Mouse (Mus musculus) heart, embryonic 13.5 days (tissue): ENCODE data around the gene Ndufaf8. TPM values are rescaled to one million over a fixed set of nuclear protein-coding genes. Genes with fewer than 3 reads are reported as not detected.

Source experiments
- ATAC-seq: fragments of 200-750 bp; cut with Nextera tagmentation; 2 replicates; pipeline ENCODE4 v1.8.0; 2017; ENCODE audit warnings: moderate TSS enrichment; ENCODE audit not compliant: insufficient number of reproducible peaks, low FRiP score, low TSS enrichment; ENCODE audit errors: extremely low read depth
- H3K27ac ChIP-seq: fragments of 300-500 bp; sonication (generic); replicated peaks from 2 replicates; pipeline ENCODE4 v1.5.1; 2015; ENCODE audit warnings: moderate library complexity, mild to moderate bottlenecking, inconsistent platforms
- H3K27me3 ChIP-seq: fragments of 300-500 bp; sonication (generic); replicated peaks from 2 replicates; pipeline ENCODE4 v1.6.1; 2015; ENCODE audit warnings: mild to moderate bottlenecking, inconsistent platforms
- H3K36me3 ChIP-seq: fragments of 300-500 bp; sonication (generic); 2 replicates; pipeline ENCODE4 v1.6.1; 2015; ENCODE audit warnings: mild to moderate bottlenecking, inconsistent platforms
- H3K4me1 ChIP-seq: fragments of 300-500 bp; sonication (generic); 2 replicates; pipeline ENCODE4 v1.6.1; 2015; ENCODE audit warnings: inconsistent platforms
- H3K4me2 ChIP-seq: fragments of 300-500 bp; sonication (generic); 2 replicates; pipeline ENCODE4 v1.6.1; 2015; ENCODE audit warnings: inconsistent platforms, mild to moderate bottlenecking, moderate library complexity
- H3K4me3 ChIP-seq: fragments of 300-500 bp; sonication (generic); 2 replicates; pipeline ENCODE4 v1.5.1; 2015; ENCODE audit warnings: moderate library complexity, mild to moderate bottlenecking, inconsistent platforms
- H3K9ac ChIP-seq: fragments of 300-500 bp; sonication (generic); 2 replicates; pipeline ENCODE4 v1.6.1; 2015; ENCODE audit warnings: inconsistent platforms, mild to moderate bottlenecking, moderate library complexity
- H3K9me3 ChIP-seq: fragments of 300-500 bp; sonication (generic); 2 replicates; pipeline ENCODE4 v1.6.1; 2016; ENCODE audit warnings: inconsistent platforms
- WGBS: fragments of 180-500 bp; shearing (Covaris S2); methylation state at CpG from one replicate; pipeline ENCODE4 v1.1.7; 2015; ENCODE audit warnings: mixed read lengths; 5-methylcytosine and 5-hydroxymethylcytosine counted together
- polyA plus RNA-seq: library from polyadenylated mRNA; unstranded; fragments of >200 nt; fragmentation: Nextera tagmentation; extraction: Ambion mirVana; gene quantifications from 2 replicates; pipeline ENCODE4 v1.2.1, GENCODE M21; 2015

Ndufaf8 gene
- polyA plus RNA-seq, 1 experiment from 2014 or later: 81.1 TPM

DNA sequence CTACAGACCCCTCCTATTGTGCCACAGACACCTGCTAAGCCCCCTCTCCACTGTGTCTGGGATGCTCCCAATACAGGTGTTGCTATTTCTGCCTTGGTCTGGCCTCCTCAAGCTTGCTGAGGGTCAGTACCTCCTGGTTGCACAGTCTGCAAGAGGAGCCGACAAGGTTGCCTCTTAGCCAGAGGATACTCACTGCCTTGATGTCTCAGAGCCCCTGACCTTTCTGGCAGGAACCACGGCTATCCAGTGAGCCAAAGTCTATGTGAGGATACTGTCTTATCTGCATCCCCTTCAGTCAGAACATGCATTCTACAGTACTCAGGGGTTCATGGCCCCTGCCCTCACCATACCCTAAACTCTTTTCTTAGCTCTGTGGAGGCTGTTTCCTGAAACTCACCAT lies 18.9 kb downstream of the Ndufaf8 start:
- Histone ChIP-seq H3K4me2 (no peak overlapping the region), H3K4me3 (no peak overlapping the region), H3K9me3 (no peaks in the 10 kb centered on the region), H3K36me3 (peaks cover 67% of the 10 kb centered on the region), H3K9ac (no peak overlapping the region), H3K27me3 (no peaks in the 10 kb centered on the region), H3K4me1 (peaks cover 38% of the 10 kb centered on the region), H3K27ac (no peak overlapping the region)
- 76% methylated on average over 2 of the region's 2 CpGs for whole genome bisulfite sequencing
- no peak for ATAC-seq

DNA sequence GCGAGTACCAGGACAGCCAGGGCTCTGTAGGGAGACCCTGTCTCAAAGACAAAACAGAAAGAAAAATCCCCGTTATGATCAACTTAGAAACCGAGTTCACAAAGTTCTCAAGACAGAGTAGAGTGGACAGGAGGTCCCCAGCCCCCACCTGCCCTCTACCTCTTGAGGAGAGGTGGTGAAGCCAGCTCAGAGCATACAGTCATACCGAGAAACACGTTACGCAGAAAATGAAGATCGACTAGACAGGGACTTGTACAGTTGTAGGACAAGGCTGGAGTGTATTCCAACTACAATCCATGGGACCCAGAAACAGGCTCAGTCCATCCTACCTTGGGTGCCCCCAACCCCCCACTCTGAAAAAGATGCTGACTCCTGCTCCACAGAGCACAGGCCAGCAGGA lies 20.4 kb downstream of the Ndufaf8 start:
- peaks cover 23% of the 10 kb centered on the region for H3K4me1 ChIP-seq
- H3K9ac ChIP-seq: no peak overlapping the region
- ATAC-seq: no peak
- no peak overlapping the region for H3K4me3 ChIP-seq
- WGBS: 89% methylated on average over 7 of the region's 7 CpGs
- no peak overlapping the region for H3K4me2 ChIP-seq
- peaks cover 80% of the 10 kb centered on the region for H3K36me3 ChIP-seq
- H3K27ac ChIP-seq: no peak overlapping the region
- no peaks in the 10 kb centered on the region for H3K9me3 ChIP-seq
- H3K27me3 ChIP-seq: no peaks in the 10 kb centered on the region

- H3K9me3 ChIP-seq: no peaks in the 10 kb centered on the region
- peaks cover 20% of the 10 kb centered on the region for H3K4me1 ChIP-seq
- H3K27ac ChIP-seq: peak overlapping the region; percentile 46
- no peak overlapping the region for H3K4me3 ChIP-seq
- 57% methylated on average over 10 of the region's 10 CpGs for WGBS
- peak overlapping the region; percentile 50 for H3K9ac ChIP-seq
- H3K36me3 ChIP-seq: peaks cover 81% of the 10 kb centered on the region
- H3K27me3 ChIP-seq: no peaks in the 10 kb centered on the region
- no peak for ATAC-seq
- no peak overlapping the region for H3K4me2 ChIP-seq
Observed at GRCm38 (mm10) chr11:120119936-120120541, 21.3 kb downstream of the Ndufaf8 start.

DNA sequence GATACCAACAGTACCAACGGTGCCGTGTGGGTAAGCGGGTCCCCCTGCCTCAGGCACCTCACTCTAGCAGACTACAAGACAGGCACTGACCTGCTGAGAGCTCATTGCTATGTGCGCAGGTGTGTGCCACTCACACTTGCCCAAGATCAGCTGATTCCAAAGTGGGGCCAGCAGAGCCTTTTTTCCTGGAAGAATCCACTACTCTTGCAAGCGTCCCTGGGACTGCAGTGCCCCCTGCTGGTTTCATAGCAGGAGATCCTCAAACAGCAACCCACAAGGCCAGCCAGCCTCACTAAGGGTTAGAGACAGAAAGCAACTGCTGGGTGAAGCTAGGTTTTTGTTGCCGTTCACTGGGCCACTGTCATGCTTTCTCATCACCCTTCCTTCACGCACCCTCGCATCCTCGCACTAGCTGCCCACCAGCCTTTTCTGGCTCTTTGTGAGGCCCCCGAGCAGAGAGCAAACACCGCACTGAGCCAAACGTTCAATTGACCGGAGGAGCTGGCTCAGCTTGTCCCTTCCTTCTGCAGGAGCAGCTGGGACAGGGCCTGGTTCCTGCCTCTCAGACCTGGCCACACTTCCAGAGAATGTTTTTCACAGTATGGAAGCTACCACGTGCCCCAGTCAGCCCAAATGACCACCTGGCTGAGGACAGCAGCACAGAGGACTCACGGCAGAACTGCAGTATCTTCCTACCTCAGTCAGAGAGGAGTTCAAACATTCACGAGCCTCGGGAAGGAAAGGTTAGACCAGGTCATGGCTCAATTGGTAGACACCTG lies 22.1 kb downstream of the Ndufaf8 start:
- Histone ChIP-seq H3K27ac (peak overlapping the region; percentile 46; the same call in 1 of the 2 replicates), H3K9ac (peak overlapping the region; percentile 50), H3K4me3 (no peak overlapping the region), H3K4me1 (peaks cover 20% of the 10 kb centered on the region), H3K36me3 (peaks cover 78% of the 10 kb centered on the region), H3K9me3 (no peaks in the 10 kb centered on the region), H3K4me2 (no peak overlapping the region), H3K27me3 (no peaks in the 10 kb centered on the region)
- 80% methylated on average over 17 of the region's 17 CpGs for WGBS
- ATAC-seq: no peak

- Histone ChIP-seq H3K27ac (no peak overlapping the region), H3K9ac (no peak overlapping the region), H3K4me1 (peaks cover 20% of the 10 kb centered on the region), H3K36me3 (peaks cover 77% of the 10 kb centered on the region), H3K4me2 (no peak overlapping the region), H3K4me3 (no peak overlapping the region), H3K27me3 (no peaks in the 10 kb centered on the region), H3K9me3 (no peaks in the 10 kb centered on the region)
- 80% methylated on average over 12 of the region's 12 CpGs for WGBS
- ATAC-seq: no peak
Observed at GRCm38 (mm10) chr11:120122126-120122525, 23.4 kb downstream of the Ndufaf8 start.

DNA sequence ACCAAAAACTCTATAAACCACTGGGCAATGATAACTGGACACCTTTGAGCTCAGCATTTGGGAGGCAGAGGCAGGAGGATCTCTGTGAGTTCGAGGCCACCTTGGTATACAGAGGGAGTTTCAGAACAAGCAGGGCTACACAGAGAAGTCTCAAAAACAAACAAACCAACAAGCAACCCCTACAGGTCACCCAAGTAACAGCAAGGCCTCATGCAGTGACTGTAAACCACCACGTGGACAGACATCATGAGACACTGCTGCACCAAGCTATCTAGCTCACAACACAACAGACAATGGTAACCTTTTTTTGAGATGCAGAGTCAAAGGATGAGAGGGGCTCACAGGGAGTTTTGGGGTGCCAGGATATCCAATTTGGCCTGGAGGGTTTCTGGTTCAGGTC lies 28.1 kb downstream of the Ndufaf8 start:
- Histone ChIP-seq H3K4me1 (no peaks in the 10 kb centered on the region), H3K9me3 (no peaks in the 10 kb centered on the region), H3K36me3 (peaks cover 91% of the 10 kb centered on the region), H3K27me3 (no peaks in the 10 kb centered on the region), H3K4me3 (no peak overlapping the region), H3K27ac (no peak overlapping the region), H3K4me2 (no peak overlapping the region), H3K9ac (no peak overlapping the region)
- no peak for ATAC-seq
- 86% methylated on average over 2 of the region's 2 CpGs for WGBS

GRCm38 (mm10) chr11:120129281-120129680 lies 30.6 kb downstream of the Ndufaf8 start:
- H3K27ac ChIP-seq: no peak overlapping the region
- no peak overlapping the region for H3K4me3 ChIP-seq
- no peaks in the 10 kb centered on the region for H3K27me3 ChIP-seq
- no peak overlapping the region for H3K4me2 ChIP-seq
- peaks cover 4% of the 10 kb centered on the region for H3K4me1 ChIP-seq
- no peak for ATAC-seq
- 86% methylated on average over 7 of the region's 7 CpGs for WGBS
- H3K9ac ChIP-seq: no peak overlapping the region
- H3K9me3 ChIP-seq: no peaks in the 10 kb centered on the region
- peaks cover 91% of the 10 kb centered on the region for H3K36me3 ChIP-seq

DNA sequence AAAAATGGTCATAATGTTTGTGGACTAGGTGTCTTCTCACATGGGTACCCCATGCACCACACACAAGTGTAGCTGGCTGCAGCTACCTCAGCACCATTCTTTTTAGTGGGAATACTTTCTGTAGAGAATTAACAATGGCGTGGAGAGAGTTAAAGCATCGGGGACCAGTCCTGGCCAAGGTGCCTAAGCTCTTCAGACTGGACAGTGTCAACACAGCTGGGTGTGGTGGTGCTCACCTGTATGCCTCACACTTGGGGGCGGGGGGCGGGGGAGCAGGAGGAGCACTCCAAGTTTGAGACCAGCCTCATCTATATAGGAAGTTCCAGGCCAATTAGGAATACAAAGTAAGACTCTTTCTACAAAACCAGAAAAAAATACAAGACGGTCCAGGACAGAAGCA lies 35.4 kb downstream of the Ndufaf8 start:
- peaks cover 62% of the 10 kb centered on the region for H3K36me3 ChIP-seq

DNA sequence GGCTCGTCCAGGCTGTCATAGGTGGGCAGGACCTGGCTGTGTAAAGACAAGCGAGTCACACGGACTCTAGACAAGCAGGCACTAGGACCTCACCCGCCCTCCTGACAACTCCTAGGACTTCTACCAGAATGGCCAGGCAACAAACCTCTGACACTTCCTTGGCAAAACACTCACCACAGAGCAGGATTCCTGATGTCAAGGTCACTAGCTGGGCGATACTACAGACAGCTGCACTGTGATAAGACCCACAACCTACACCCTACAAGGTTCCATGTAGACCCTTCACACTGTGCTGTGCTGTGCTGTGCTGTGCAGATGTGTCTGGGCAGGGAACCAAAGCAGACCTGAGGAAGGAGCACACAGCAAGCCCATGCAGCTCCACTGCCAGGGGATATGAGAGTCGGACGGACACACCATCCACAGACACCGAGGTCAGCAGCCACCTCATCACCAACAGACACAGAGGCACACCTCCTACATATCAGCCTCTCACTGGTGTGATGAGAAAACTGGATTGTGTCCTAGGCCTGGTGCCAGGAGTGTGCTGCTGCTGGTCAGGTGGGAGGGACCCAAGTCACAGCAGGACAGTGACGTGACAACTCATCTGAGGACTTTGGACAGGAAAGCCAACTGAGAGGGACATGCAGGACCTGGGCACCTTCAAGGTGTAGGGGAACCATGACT lies 36.3 kb downstream of the Ndufaf8 start:
- no peaks in the 10 kb centered on the region for H3K9me3 ChIP-seq
- peaks cover 57% of the 10 kb centered on the region for H3K36me3 ChIP-seq
- no peak overlapping the region for H3K4me2 ChIP-seq
- peak overlapping the region; percentile 42; the same call in 1 of the 2 replicates for H3K9ac ChIP-seq
- H3K4me1 ChIP-seq: peaks cover 60% of the 10 kb centered on the region
- peak overlapping the region; percentile 88 for H3K27ac ChIP-seq
- no peak overlapping the region for H3K4me3 ChIP-seq
- no peaks in the 10 kb centered on the region for H3K27me3 ChIP-seq
- WGBS: 37% methylated on average over 9 of the region's 9 CpGs
- 0 out of 2 replicates have a peak, but pooled peaks have one; percentile 10 for ATAC-seq

More for the DNA sequence above, 35.4 kb downstream of the Ndufaf8 start:
- Histone ChIP-seq H3K4me1 (peaks cover 53% of the 10 kb centered on the region), H3K27ac (peak overlapping the region; percentile 88), H3K9ac (no peak overlapping the region), H3K9me3 (no peaks in the 10 kb centered on the region), H3K4me2 (no peak overlapping the region), H3K27me3 (no peaks in the 10 kb centered on the region), H3K4me3 (no peak overlapping the region)
- 89% methylated on average over 5 of the region's 5 CpGs for WGBS
- ATAC-seq: no peak

- Histone ChIP-seq H3K4me3 (no peak overlapping the region), H3K9me3 (no peaks in the 10 kb centered on the region), H3K4me2 (peak overlapping the region; percentile 48), H3K4me1 (peaks cover 68% of the 10 kb centered on the region), H3K36me3 (peaks cover 53% of the 10 kb centered on the region), H3K9ac (peak overlapping the region; percentile 63; the same call in 1 of the 2 replicates), H3K27ac (peak overlapping the region; percentile 88), H3K27me3 (no peaks in the 10 kb centered on the region)
- WGBS: 79% methylated on average over 8 of the region's 8 CpGs
- no peak for ATAC-seq
Observed at GRCm38 (mm10) chr11:120136195-120136594, 37.5 kb downstream of the Ndufaf8 start.
